Mouse (Mus musculus) ES-CJ7 (cell line): ENCODE measurements around the gene G0s2.
"Not testable (repeated sequence)": the region's sequence is repeated elsewhere in the genome, so short reads cannot be mapped to it uniquely, and the experiment has no call there.

Source experiments
- DNase-seq: peaks from one replicate; pipeline ENCODE4 v3.0.0; 2011; ENCODE audit warnings: low read depth, low spot score

The G0s2 gene

DNA sequence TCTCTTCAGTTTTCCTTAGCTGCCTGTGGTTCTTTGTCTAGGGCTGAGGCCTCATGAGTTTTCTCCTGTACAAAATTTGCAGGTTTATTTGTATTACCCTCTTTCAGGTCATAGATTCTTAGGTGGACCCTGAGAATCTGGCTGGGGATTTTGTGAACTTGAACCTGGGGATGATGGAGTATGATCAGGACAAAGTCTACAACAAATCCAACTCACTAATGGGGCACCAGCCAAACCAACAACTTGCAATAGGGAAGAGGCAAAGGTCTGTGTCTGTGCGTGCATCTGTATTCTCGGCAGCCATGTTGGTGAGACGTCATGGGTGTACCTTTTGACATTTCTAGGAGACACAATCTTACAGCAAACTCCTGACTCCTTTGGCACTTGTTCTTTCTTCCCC is 16.1 kb upstream of the G0s2 start:
- DNase-seq, result no peak

DNA sequence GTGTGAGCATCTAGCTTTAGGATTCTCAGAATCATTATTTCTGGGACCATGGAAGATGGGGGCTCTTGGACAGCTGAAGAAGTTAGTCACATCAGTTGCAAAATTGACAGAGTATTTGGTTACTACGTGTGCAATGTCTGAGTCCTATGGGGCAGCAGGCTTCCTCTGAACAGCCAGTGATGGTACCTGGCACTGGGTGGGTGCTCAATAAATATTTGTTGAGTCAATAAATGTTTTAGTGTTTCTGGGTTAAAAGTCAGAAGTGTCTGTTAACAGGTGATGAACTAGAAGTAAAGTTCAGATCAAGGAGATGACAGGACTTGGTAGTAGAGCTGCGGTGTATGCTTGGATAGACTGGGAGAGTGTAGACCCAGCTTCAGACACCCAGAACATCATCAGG is 14.6 kb upstream of the G0s2 start:
- no peak for DNase-seq

- not testable (repeated sequence) for DNase-seq
These were observed 12.8 kb upstream of the G0s2 start for GRCm38 (mm10) chr1:193285766-193286325.

DNA sequence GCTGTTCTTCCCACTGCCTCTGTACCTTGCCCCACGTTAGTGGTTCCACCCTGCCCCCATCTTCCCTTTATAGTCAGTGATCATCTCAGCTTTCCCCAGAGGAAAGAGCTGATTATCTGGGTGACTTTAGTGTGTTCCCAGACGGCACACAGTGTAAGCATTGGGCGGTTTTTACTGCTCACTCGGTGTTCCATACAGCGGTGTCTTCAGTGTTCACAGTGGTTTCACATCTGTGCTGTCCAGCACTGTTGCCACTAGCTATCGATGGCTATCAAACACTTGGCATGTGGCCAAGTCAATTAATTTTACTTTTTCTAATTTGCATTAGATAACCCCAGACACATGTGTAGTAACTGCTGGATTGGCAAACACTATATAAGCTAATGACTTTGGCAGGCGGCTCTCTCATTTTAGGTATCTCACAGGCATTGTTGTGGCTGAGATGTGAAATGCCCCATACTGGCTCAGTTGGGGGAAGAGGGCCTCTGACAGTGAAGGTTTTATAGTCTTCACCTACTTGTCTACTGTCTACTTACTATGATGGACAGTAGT is 11.3 kb upstream of the G0s2 start:
- no peak for DNase-seq

GRCm38 (mm10) chr1:193281344-193281743 is 8.3 kb upstream of the G0s2 start:
- DNase-seq, result no peak

DNA sequence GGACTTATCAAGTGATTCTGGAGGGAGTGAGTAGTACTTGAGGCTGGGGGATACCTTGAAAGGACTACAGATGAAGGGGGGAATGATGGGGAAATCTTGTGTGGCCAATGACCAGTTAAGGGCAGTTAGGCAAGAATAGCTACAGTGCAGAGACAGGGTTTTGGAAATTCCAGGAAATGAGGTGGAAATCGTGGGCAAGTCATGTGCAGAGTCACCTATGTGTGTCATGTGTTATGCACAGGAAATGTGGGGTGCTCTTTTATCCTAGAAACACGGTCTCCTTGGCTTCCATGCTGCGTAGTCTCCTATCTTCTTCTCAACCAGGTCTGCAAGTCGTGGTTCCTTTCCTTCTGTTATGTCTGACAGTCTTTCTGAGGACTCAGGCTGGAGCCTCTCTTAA is 6.5 kb upstream of the G0s2 start:
- no peak for DNase-seq

DNA sequence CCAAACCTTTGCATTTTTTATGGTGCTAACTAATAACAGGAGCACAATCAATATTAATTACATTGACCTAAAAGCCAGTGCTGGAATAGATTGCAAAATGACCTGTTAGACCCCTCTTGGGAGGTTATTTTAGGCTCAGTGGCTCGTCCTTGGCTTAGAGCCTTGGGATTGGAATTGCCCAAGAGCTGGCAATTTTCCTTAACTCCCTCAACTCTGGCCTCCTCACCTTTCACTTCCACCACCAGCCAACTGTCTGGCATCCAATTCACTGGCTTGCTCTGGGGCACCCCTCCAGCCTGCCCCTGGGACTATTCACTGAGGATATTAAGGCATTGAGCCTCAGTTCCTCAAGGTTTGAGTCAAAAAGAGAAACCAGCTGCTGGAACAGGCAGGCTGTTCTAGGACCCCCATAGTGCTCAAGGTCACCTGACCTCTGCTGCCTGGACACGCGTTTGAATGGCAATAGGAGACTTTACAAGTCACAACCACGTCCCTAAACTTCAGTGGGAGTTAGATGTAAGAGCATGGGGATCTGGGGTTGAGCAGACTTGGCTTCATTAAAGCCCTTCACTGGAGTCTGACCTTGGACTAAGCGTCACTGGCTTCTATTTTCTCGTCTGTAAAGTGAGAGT is 5.5 kb upstream of the G0s2 start:
- DNase-seq, result peak; percentile 53

GRCm38 (mm10) chr1:193274407-193275071 is 1.5 kb upstream of the G0s2 start:
- DNase-seq, result no peak

GRCm38 (mm10) chr1:193272137-193272915 is 691 bp downstream of the G0s2 start:
- peak; percentile 45 for DNase-seq

GRCm38 (mm10) chr1:193270965-193271763 is 1.9 kb downstream of the G0s2 start:
- DNase-seq, result no peak

DNA sequence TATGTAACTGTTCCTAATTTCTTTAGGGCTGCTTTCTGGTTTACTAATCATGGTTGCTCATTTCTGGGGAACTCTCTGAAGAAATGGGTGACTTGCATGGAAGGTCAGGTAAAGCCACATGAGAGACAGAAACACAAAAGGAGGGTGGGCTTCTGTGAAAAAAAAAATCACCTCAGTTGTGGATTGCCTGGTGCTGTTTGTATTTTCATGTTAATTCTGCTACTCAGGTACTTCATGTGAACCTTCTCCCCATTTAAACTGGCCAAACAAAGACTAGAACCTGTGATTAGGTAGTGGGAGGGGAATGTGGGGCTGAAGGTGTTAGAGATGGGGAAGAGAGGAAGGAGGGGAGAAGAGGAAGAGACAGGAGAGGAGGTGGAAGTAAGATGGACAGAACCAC is 7.3 kb downstream of the G0s2 start:
- DNase-seq, result peak; percentile 35

DNA sequence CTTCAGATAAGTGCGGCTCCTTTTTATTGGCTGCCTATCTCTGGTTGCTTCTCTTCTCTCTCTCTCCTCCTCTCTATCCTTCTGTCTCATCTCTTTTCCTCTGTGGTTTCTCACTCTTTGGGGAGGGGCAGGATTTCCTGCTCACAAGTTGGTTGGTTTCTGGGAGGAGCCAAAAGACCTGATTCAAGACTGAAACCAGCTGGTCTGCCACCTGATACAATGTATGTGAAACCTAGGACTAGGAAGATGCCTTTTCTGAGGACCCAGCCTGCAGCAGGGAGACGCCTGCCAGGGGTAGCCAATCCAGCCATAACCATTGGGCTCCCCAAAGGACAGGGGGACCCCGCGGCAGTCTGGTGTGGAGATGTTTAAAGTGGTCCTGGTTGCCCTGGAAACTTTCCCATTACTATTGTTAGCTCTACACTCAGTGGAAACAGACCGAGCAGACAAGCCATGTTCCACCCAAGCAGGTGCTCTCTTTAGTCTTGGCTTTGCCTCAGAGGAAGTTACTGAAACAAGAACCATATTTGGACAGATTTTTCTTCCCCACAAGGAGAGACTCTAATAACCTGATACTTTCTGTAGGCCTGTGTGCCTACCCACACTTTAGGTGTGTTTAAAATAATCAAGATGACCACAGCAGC is 8.9 kb downstream of the G0s2 start, which contains the start of gene Hsd11b1:
TSS of gene Hsd11b1 (minus strand) at position 121 of the 644 bp plus-strand sequence.
- DNase-seq, result no peak

- no peak for DNase-seq
These were observed 9.8 kb downstream of the G0s2 start for GRCm38 (mm10) chr1:193263026-193263907.

DNA sequence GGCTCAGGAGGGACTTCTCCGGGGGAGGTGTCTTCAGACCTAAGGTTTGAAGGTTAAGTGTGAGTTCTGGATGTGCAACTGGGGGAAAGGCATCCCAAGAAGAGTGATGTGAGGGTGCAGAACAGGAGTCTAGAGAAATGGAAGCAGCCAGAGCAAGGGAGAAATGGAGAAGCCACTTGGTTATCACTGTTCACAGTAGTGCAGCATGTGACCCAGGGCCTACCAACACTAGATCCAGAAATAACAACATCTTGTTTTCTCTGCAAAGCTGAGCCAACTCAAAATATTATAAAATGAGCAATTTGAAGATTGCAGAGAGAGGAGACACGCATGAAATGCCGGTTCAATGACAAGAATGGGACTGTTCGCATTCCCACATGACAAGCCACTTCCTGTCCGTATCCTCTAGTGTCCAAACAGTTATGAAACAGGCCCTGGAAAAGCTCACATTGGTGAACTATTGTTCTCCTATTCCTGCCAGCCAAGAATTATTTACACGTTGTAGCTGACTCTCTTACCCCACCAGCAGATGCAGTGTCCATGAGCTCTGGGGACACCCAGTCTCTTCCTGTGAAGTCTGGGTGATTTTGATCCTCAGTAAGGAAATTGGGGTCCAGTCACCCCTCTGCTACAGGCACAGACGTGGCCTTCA is 11.0 kb downstream of the G0s2 start:
- no peak for DNase-seq

DNA sequence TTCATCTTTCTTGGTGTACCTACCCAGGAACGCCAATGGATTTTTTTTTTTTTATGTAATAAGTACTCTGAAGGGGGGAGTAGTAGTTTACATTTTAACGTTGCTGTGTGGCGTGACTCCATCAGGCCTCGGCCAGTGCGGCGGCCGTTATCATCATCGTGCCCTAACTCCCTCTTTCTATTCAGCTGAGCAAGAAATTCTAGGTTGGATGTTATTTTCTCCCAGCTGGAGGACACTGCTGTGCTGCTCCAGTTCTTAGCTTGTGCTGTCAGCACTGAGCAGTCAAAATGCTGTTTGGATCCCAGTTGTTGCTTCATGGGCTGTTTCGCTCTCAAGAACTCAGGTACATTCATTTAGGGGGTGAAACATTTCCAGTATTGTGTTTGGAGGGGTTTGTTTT is 13.5 kb downstream of the G0s2 start:
- DNase-seq, result no peak

GRCm38 (mm10) chr1:193256621-193257098 is 16.4 kb downstream of the G0s2 start:
- DNase-seq, result no peak

DNA sequence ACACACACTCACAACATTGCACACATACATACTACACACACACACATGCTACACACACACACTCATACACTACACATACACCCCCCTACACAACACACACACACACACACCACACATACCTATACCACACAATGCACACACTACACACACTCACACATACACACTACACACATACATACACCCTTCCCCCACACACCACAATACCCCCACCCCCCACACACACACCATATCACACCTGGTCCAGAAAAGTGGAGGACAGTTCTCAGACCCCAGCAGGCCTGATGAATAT is 16.8 kb downstream of the G0s2 start:
- no peak for DNase-seq

GRCm38 (mm10) chr1:193255488-193256288 is 17.3 kb downstream of the G0s2 start:
- peak; percentile 22 for DNase-seq
